Mouse (Mus musculus) liver, embryonic 13.5 days (tissue): Measurements from ENCODE around the gene Olfr1226. TPM values are rescaled to one million over a fixed set of nuclear protein-coding genes. Genes with fewer than 3 reads are reported as not detected.
"Not testable (repeated sequence)": the region's sequence is repeated elsewhere in the genome, so short reads cannot be mapped to it uniquely, and the experiment has no call there.

Experiments used
- ATAC-seq: fragments of 200-750 bp; cut with Nextera tagmentation; 2 replicates; pipeline ENCODE4 v1.8.0; 2017; ENCODE audit warnings: low read depth, mild to moderate bottlenecking, moderate number of reproducible peaks, moderate library complexity
- DNase-seq: peaks from one replicate; pipeline ENCODE4 v3.0.0; 2022
- H3K27ac ChIP-seq: fragments of 300-500 bp; sonication (generic); 2 replicates; pipeline ENCODE4 v1.5.1; 2015; ENCODE audit warnings: moderate library complexity, mild to moderate bottlenecking, inconsistent platforms
- H3K27me3 ChIP-seq: fragments of 300-500 bp; sonication (generic); 2 replicates; pipeline ENCODE4 v1.6.1; 2015; ENCODE audit warnings: mild to moderate bottlenecking, inconsistent platforms
- H3K36me3 ChIP-seq: fragments of 300-500 bp; sonication (generic); 2 replicates; pipeline ENCODE4 v1.6.1; 2015; ENCODE audit warnings: mild to moderate bottlenecking, inconsistent platforms
- H3K4me1 ChIP-seq: fragments of 300-500 bp; sonication (generic); replicated peaks from 2 replicates; pipeline ENCODE4 v1.6.1; 2015; ENCODE audit warnings: inconsistent platforms
- H3K4me2 ChIP-seq: fragments of 300-500 bp; sonication (generic); 2 replicates; pipeline ENCODE4 v1.6.1; 2015; ENCODE audit warnings: inconsistent platforms, mild to moderate bottlenecking, moderate library complexity
- H3K4me3 ChIP-seq: fragments of 300-500 bp; sonication (generic); replicated peaks from 2 replicates; pipeline ENCODE4 v1.5.1; 2015; ENCODE audit warnings: mild to moderate bottlenecking, inconsistent platforms
- H3K9ac ChIP-seq: fragments of 300-500 bp; sonication (generic); 2 replicates; pipeline ENCODE4 v1.6.1; 2015; ENCODE audit warnings: mild to moderate bottlenecking, inconsistent platforms
- H3K9me3 ChIP-seq: fragments of 300-500 bp; sonication (generic); replicated peaks from 2 replicates; pipeline ENCODE4 v1.6.1; 2016; ENCODE audit warnings: inconsistent platforms
- WGBS: fragments of 180-500 bp; shearing (Covaris S2); methylation state at CpG from one replicate; pipeline ENCODE4 v1.1.7; 2015; ENCODE audit not compliant: insufficient replicate concordance; 5-methylcytosine and 5-hydroxymethylcytosine counted together
- polyA plus RNA-seq: library from polyadenylated mRNA; unstranded; fragments of >200 nt; fragmentation: Nextera tagmentation; extraction: Ambion mirVana; gene quantifications from 2 replicates; pipeline ENCODE4 v1.2.1, GENCODE M21; 2015

Olfr1226 gene
- not detected in 2 replicates for polyA plus RNA-seq

DNA sequence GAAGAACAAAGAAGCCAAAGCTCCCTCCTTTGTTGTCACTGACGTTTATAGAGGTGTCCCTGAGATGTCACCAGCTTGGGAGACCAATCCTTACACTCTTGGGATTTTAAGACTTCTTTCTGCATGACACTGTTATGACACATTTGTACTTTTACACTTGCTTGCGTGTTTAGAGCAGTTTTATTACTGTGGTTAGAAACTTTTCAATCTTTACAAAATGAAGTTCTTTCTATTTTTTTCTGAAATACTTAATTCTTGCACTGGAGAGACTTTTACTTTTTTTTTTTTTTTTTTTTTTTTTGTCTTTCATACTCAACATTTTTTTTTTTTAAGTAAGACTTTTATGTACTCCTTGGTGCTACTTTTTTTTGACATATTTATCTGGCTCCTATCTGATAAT lies at the start of gene Olfr1226:
Gene Olfr1226 (minus strand): TSS at position 101 of the 400 bp plus-strand sequence.
- Histone ChIP-seq H3K27me3 (no peaks in the 10 kb centered on the region), H3K27ac (no peak within 1 kb of the TSS), H3K4me2 (no peak within 1 kb of the TSS), H3K4me3 (no peak within 1 kb of the TSS), H3K9ac (no peak within 1 kb of the TSS), H3K36me3 (no peaks in the 10 kb centered on the region), H3K9me3 (no peaks in the 10 kb centered on the region), H3K4me1 (no peaks in the 10 kb centered on the region)
- DNase-seq (no peak), ATAC-seq (no peak)
- 49% methylated on average over 2 of the region's 2 CpGs for WGBS

DNA sequence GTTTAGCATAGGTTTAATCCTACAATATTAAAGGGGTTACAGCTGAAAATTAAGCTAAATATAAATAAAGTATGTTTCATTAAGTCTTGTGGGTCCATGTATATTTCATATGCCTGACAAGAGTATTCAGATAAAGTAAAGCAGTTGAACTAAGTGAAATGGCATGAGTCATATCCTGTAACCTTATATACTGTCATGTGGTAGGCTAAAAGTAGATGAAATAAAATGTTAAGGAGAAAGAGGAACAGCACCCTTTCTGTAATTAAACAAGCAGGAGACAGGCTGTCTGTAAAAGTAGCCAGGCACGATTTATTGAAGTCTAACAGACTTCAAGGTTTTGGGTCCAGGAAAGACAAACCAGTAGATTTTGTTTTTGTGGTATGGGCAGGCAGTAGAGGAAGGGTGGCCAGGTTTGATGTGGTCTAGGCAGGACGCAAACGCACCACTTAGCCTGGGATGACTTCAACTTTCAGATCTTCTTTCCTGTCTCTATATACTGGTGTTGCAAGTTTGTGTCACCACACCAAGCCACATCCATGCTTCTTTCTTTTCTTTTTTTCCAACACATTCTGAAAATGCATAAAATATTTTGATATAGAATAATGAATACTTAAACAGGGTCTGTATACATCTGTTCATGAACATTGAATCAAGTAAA lies 3.4 kb downstream of the Olfr1226 start:
- Histone ChIP-seq H3K36me3 (no peaks in the 10 kb centered on the region), H3K9me3 (no peaks in the 10 kb centered on the region), H3K27me3 (no peaks in the 10 kb centered on the region), H3K27ac (no peak overlapping the region), H3K9ac (no peak overlapping the region), H3K4me1 (no peaks in the 10 kb centered on the region), H3K4me3 (no peak overlapping the region), H3K4me2 (no peak overlapping the region)
- WGBS, result 40% methylated on average over 3 of the region's 3 CpGs
- ATAC-seq (no peak), DNase-seq (no peak)

DNA sequence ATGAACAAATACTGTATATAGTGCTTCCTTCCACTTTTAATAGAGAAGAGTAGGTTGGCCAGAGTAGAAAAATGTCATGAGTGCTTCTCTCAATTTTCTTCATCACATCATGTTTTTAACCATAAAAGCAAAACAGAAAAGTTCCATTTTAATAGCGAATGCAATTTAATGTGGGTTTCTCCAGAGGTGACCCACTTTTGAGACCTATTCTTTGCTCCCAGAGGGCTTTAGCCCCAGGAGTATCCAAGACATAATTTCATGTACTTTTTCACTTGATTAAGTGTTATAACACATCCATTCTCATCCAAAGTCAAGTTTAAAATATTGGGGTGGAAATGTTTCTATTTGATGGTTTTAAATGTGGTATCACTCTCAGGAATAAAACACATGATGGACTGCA lies 25.3 kb downstream of the Olfr1226 start, which contains the start of gene Olfr1225:
Gene Olfr1225 (minus strand): TSS at position 101 of the 400 bp plus-strand sequence.
- Histone ChIP-seq H3K4me3 (no peak within 1 kb of the TSS), H3K9ac (no peak within 1 kb of the TSS), H3K27ac (no peak within 1 kb of the TSS), H3K4me2 (no peak within 1 kb of the TSS), H3K9me3 (no peaks in the 10 kb centered on the region), H3K36me3 (no peaks in the 10 kb centered on the region), H3K4me1 (no peaks in the 10 kb centered on the region), H3K27me3 (no peaks in the 10 kb centered on the region)
- DNase-seq, result no peak
- whole genome bisulfite sequencing, result 53% methylated on average over 1 of the region's 1 CpGs
- ATAC-seq, result no peak

DNA sequence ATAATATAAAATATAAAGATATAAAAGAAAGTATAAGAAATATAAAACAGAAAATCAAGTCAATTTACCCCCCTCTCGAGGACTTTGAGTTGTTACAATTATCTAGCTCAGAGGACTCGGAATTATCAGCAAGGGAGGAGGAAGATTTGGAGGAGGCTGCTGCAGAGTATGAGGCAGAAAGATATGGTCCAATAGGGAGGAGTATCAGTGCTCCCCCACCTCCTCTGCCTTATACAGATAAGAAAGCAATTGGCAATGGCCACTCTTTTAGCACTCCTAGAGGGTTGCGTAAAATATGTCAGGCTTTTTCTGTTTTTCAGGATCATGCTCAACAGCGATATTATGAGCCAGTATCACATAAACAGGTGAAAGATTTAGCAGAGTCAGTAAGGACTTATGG lies 35.1 kb downstream of the Olfr1226 start:
- WGBS, result 69% methylated on average over 4 of the region's 4 CpGs
- H3K4me3 ChIP-seq, H3K9ac ChIP-seq, H3K9me3 ChIP-seq, H3K4me2 ChIP-seq, H3K36me3 ChIP-seq, H3K27ac ChIP-seq, H3K27me3 ChIP-seq, DNase-seq, ATAC-seq, H3K4me1 ChIP-seq: not testable (repeated sequence)

DNA sequence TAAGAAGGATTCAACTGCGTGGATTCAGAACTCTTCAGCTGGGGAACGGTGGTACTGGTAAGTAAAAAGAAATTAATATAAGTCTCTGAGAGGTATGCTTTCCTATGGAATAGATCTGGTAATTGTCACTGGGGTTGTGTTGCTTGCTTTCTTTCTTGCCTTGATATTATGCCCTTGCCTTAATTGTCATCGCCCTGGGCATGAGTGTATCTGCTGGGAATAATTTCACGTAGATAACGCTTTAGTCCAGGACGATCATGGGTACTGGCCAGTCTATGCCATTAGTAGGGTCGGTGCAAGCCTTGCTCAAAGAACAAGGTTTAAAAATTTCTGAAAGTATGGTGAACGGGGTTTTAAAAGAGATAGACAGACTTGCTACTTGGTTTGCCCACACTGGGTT lies 35.9 kb downstream of the Olfr1226 start, which contains the start of gene Olfr1224-ps1:
Gene Olfr1224-ps1 (minus strand): TSS at position 101 of the 400 bp plus-strand sequence.
- 77% methylated on average over 8 of the region's 8 CpGs for WGBS
- not testable (repeated sequence) for H3K4me3 ChIP-seq, H3K4me1 ChIP-seq, H3K4me2 ChIP-seq, H3K9me3 ChIP-seq, ATAC-seq, H3K27me3 ChIP-seq, H3K36me3 ChIP-seq, H3K9ac ChIP-seq, DNase-seq, H3K27ac ChIP-seq

DNA sequence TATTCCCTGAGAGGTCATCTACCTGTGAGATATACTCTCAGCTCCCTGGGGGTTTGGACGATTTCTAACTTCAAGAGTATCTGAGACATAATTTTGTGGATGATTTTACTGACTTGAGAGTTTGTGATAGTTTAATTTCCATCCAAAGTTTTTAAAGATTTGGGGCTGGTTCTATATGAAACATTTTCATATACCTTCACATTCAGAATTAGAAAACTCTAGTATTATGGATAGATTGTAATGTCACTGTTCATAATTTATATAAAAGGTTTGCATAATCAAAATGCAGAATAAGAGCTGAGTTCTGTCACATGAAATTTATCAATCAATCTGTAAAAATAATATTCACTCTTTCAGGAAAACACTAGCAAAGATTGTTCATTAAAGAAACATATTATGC lies 48.4 kb downstream of the Olfr1226 start, which contains the start of gene Olfr1223:
Gene Olfr1223 (minus strand): TSS at position 101 of the 400 bp plus-strand sequence.
- WGBS, result 26% methylated on average over 1 of the region's 1 CpGs
- no peaks in the 10 kb centered on the region for H3K4me1 ChIP-seq
- H3K27ac ChIP-seq, result no peak within 1 kb of the TSS
- H3K4me2 ChIP-seq, result no peak within 1 kb of the TSS
- ATAC-seq (no peak), DNase-seq (no peak)
- no peak within 1 kb of the TSS for H3K4me3 ChIP-seq
- H3K9ac ChIP-seq, result no peak within 1 kb of the TSS
- no peaks in the 10 kb centered on the region for H3K36me3 ChIP-seq
- H3K27me3 ChIP-seq, result no peaks in the 10 kb centered on the region
- no peaks in the 10 kb centered on the region for H3K9me3 ChIP-seq

Other genes with a start within 250 kb of the Olfr1226 start
- not detected in 2 replicates for gene Olfr1212, start 246.1 kb downstream of the Olfr1226 start, polyA plus RNA-seq
- not detected in 2 replicates for gene Gm13762, start 219.8 kb downstream of the Olfr1226 start, polyA plus RNA-seq
- not detected in 2 replicates for gene Olfr1214, start 207.4 kb downstream of the Olfr1226 start, polyA plus RNA-seq
- not detected in 2 replicates for gene Olfr1215, start 193.1 kb downstream of the Olfr1226 start, polyA plus RNA-seq
- gene Olfr1216, start 181.7 kb downstream of the Olfr1226 start, polyA plus RNA-seq, result not detected in 2 replicates
- not detected in 2 replicates for gene Olfr1217, start 168.0 kb downstream of the Olfr1226 start, polyA plus RNA-seq
- gene Olfr1218, start 138.9 kb downstream of the Olfr1226 start, polyA plus RNA-seq, result not detected in 2 replicates
- gene Olfr1219, start 116.5 kb downstream of the Olfr1226 start, polyA plus RNA-seq, result not detected in 2 replicates
- not detected in 2 replicates for gene Olfr1220, start 93.2 kb downstream of the Olfr1226 start, polyA plus RNA-seq
- not detected in 2 replicates for gene Olfr1221, start 82.8 kb downstream of the Olfr1226 start, polyA plus RNA-seq
- gene Olfr1222, start 67.0 kb downstream of the Olfr1226 start, polyA plus RNA-seq, result not detected in 2 replicates
- gene Olfr1223, start 48.5 kb downstream of the Olfr1226 start, polyA plus RNA-seq, result not detected in 2 replicates
- gene Olfr1224-ps1, start 36.0 kb downstream of the Olfr1226 start, polyA plus RNA-seq, result not detected in 2 replicates
- gene Olfr1225, start 25.4 kb downstream of the Olfr1226 start, polyA plus RNA-seq, result not detected in 2 replicates
- not detected in 2 replicates for gene Olfr1228, start 54.0 kb upstream of the Olfr1226 start, polyA plus RNA-seq
- gene Olfr1229, start 88.0 kb upstream of the Olfr1226 start, polyA plus RNA-seq, result not detected in 2 replicates
- not detected in 2 replicates for gene Olfr1230, start 97.2 kb upstream of the Olfr1226 start, polyA plus RNA-seq
- not detected in 2 replicates for gene Olfr1231, start 107.0 kb upstream of the Olfr1226 start, polyA plus RNA-seq
- not detected in 2 replicates for gene Olfr1232, start 129.6 kb upstream of the Olfr1226 start, polyA plus RNA-seq
- gene Olfr1233, start 142.3 kb upstream of the Olfr1226 start, polyA plus RNA-seq, result not detected in 2 replicates
- gene Olfr1234, start 164.8 kb upstream of the Olfr1226 start, polyA plus RNA-seq, result not detected in 2 replicates
- gene Olfr1238, start 209.6 kb upstream of the Olfr1226 start, polyA plus RNA-seq, result not detected in 2 replicates
- gene Olfr1239, start 220.4 kb upstream of the Olfr1226 start, polyA plus RNA-seq, result not detected in 2 replicates
- gene Olfr1240, start 243.0 kb upstream of the Olfr1226 start, polyA plus RNA-seq, result not detected in 2 replicates